Mouse (Mus musculus) heart, postnatal 0 days (tissue): ENCODE measurements around the gene Rusc2. TPM values are rescaled to one million over a fixed set of nuclear protein-coding genes. Genes with fewer than 3 reads are reported as not detected.

Experiments
- ATAC-seq: fragments of 200-750 bp; cut with Nextera tagmentation; 2 replicates; pipeline ENCODE4 v1.8.0; 2017; ENCODE audit warnings: low read depth, moderate number of reproducible peaks, moderate library complexity; ENCODE audit not compliant: insufficient read depth
- DNase-seq: peaks from one replicate; pipeline ENCODE4 v3.0.0-alpha.2; 2016; ENCODE audit warnings: low spot score
- H3K27ac ChIP-seq: fragments of 300-500 bp; sonication (generic); 2 replicates; pipeline ENCODE4 v1.5.1; 2014; ENCODE audit warnings: low read depth, mild to moderate bottlenecking
- H3K27me3 ChIP-seq: fragments of 300-500 bp; sonication (generic); 2 replicates; pipeline ENCODE4 v1.6.1; 2014; ENCODE audit warnings: low read length, mixed read lengths; ENCODE audit not compliant: control insufficient read depth, insufficient read depth
- H3K36me3 ChIP-seq: fragments of 300-500 bp; sonication (generic); replicated peaks from 2 replicates; pipeline ENCODE4 v1.6.1; 2014; ENCODE audit warnings: low read length, mixed read lengths; ENCODE audit not compliant: control insufficient read depth, insufficient read depth
- H3K4me1 ChIP-seq: fragments of 300-500 bp; sonication (generic); 2 replicates; pipeline ENCODE4 v1.6.1; 2014; ENCODE audit warnings: antibody characterized with exemption; ENCODE audit not compliant: control insufficient read depth, insufficient read depth
- H3K4me2 ChIP-seq: fragments of 300-500 bp; sonication (generic); 2 replicates; pipeline ENCODE4 v1.6.1; 2014; ENCODE audit warnings: low read depth, mild to moderate bottlenecking, low read length, moderate library complexity
- H3K4me3 ChIP-seq: fragments of 300-500 bp; sonication (generic); 2 replicates; pipeline ENCODE4 v1.5.1; 2014; ENCODE audit warnings: low read depth, low read length
- H3K9ac ChIP-seq: fragments of 300-500 bp; sonication (generic); replicated peaks from 2 replicates; pipeline ENCODE4 v1.6.1; 2014; ENCODE audit warnings: low read depth, low read length, mixed read lengths
- H3K9me3 ChIP-seq: fragments of 300-500 bp; sonication (generic); replicated peaks from 2 replicates; pipeline ENCODE4 v1.6.1; 2016; ENCODE audit warnings: low read length; ENCODE audit not compliant: control insufficient read depth
- CTCF ChIP-seq: IDR thresholded peaks from 2 replicates; pipeline ENCODE4 v1.5.1; 2016; ENCODE audit warnings: antibody characterized with exemption, control low read depth, low read depth
- EP300 ChIP-seq: IDR thresholded peaks from 2 replicates; pipeline ENCODE4 v1.6.1; 2016; ENCODE audit warnings: antibody characterized with exemption, low read depth
- WGBS: fragments of 180-500 bp; shearing (Covaris S2); extraction: QIAGEN DNeasy Blood & Tissue Kit; methylation state at CpG from one replicate; pipeline ENCODE4 v1.1.7; 2014; 5-methylcytosine and 5-hydroxymethylcytosine counted together
- polyA plus RNA-seq: library from polyadenylated mRNA; unstranded; fragments of >200 nt; fragmentation: Nextera tagmentation; extraction: Ambion mirVana; gene quantifications from 2 replicates; pipeline ENCODE4 v1.2.1, GENCODE M21; 2015
- total RNA-seq: library from RNA; depleted of rRNA; stranded (reverse); fragments of >200 nt; gene quantifications from 2 replicates; pipeline ENCODE4 v1.2.3, GENCODE M21; 2014; ENCODE audit warnings: low replicate concordance

The Rusc2 gene
- total and polyA plus RNA-seq, 2 experiments from 2014 or later: 8.0 to 34.9 TPM

GRCm38 (mm10) chr4:43395836-43396235, 14.1 kb downstream of the Rusc2 start:
- no peaks in the 10 kb centered on the region for H3K27me3 ChIP-seq
- no peak overlapping the region for H3K9ac ChIP-seq
- DNase-seq (no peak), ATAC-seq (no peak)
- WGBS: 75% methylated on average over 9 of the region's 9 CpGs
- H3K9me3 ChIP-seq: no peaks in the 10 kb centered on the region
- H3K27ac ChIP-seq: peak overlapping the region; percentile 92
- TF ChIP-seq EP300 (no peak), CTCF (no peak)
- H3K4me1 ChIP-seq: peaks cover 56% of the 10 kb centered on the region
- no peaks in the 10 kb centered on the region for H3K36me3 ChIP-seq
- H3K4me2 ChIP-seq: no peak overlapping the region
- no peak overlapping the region for H3K4me3 ChIP-seq

- H3K27me3 ChIP-seq: no peaks in the 10 kb centered on the region
- DNase-seq (no peak), ATAC-seq (no peak)
- H3K36me3 ChIP-seq: no peaks in the 10 kb centered on the region
- TF ChIP-seq CTCF (no peak), EP300 (no peak)
- H3K4me3 ChIP-seq: no peak overlapping the region
- 84% methylated on average over 5 of the region's 5 CpGs for WGBS
- H3K9me3 ChIP-seq: no peaks in the 10 kb centered on the region
- H3K4me2 ChIP-seq: no peak overlapping the region
- H3K4me1 ChIP-seq: peaks cover 59% of the 10 kb centered on the region
- no peak overlapping the region; the same call in 1 of the 2 replicates for H3K27ac ChIP-seq
- no peak overlapping the region for H3K9ac ChIP-seq
Measured at GRCm38 (mm10) chr4:43396381-43396780, 14.6 kb downstream of the Rusc2 start.

GRCm38 (mm10) chr4:43398014-43398413, 16.2 kb downstream of the Rusc2 start:
- Histone ChIP-seq H3K9ac (no peak overlapping the region), H3K36me3 (no peaks in the 10 kb centered on the region), H3K27me3 (no peaks in the 10 kb centered on the region), H3K27ac (peak overlapping the region; percentile 99), H3K4me2 (no peak overlapping the region), H3K9me3 (no peaks in the 10 kb centered on the region), H3K4me1 (peaks cover 71% of the 10 kb centered on the region), H3K4me3 (no peak overlapping the region)
- ATAC-seq (no peak), DNase-seq (no peak)
- no peak for TF ChIP-seq CTCF
- TF ChIP-seq EP300: no peak; the same call in 1 of the 2 replicates
- 80% methylated on average over 4 of the region's 4 CpGs for WGBS

- peaks cover 65% of the 10 kb centered on the region for H3K4me1 ChIP-seq
- peak overlapping the region; percentile 64 for H3K9ac ChIP-seq
- no peak; the same call in 1 of the 2 replicates for TF ChIP-seq EP300
- H3K27ac ChIP-seq: peak overlapping the region; percentile 99
- H3K4me3 ChIP-seq: peak overlapping the region; percentile 34
- no peaks in the 10 kb centered on the region for H3K9me3 ChIP-seq
- peak overlapping the region; percentile 64 for H3K4me2 ChIP-seq
- H3K27me3 ChIP-seq: no peaks in the 10 kb centered on the region
- ATAC-seq: peak; percentile 45
- peak; percentile 72 for DNase-seq
- 16% methylated on average over 17 of the region's 17 CpGs for WGBS
- H3K36me3 ChIP-seq: no peaks in the 10 kb centered on the region
Measured at GRCm38 (mm10) chr4:43398829-43399331, 17.1 kb downstream of the Rusc2 start.

- DNase-seq: peak; percentile 94
Measured at GRCm38 (mm10) chr4:43399391-43400131, 17.8 kb downstream of the Rusc2 start.

More at GRCm38 (mm10) chr4:43399391-43400131, 17.8 kb downstream of the Rusc2 start:
- Histone ChIP-seq H3K9me3 (no peaks in the 10 kb centered on the region), H3K4me2 (peak overlapping the region; percentile 64), H3K4me3 (peak overlapping the region; percentile 34), H3K27ac (peak overlapping the region; percentile 99), H3K9ac (peak overlapping the region; percentile 64), H3K36me3 (no peaks in the 10 kb centered on the region), H3K4me1 (peaks cover 60% of the 10 kb centered on the region), H3K27me3 (no peaks in the 10 kb centered on the region)
- ATAC-seq: peak; percentile 85
- TF ChIP-seq CTCF: no peak
- no peak; the same call in 1 of the 2 replicates for TF ChIP-seq EP300
- 24% methylated on average over 31 of the region's 31 CpGs for WGBS
